Mouse (Mus musculus): ENCODE measurements around the gene Gpc5.

- no peak for TF ChIP-seq CTCF (IDR thresholded peaks at IDR 0.05; ENCODE audit: insufficient read depth, low read depth, low read length)
- no peak for TF ChIP-seq POLR2A (IDR thresholded peaks at IDR 0.05; ENCODE audit: insufficient read depth, low read depth, low read length)
Observed at GRCm38 (mm10) chr14:116127943-116128342, 1035.9 kb downstream of the Gpc5 start.

Measured in olfactory bulb, adult 2 months (tissue).